Comparison of ENCODE assay signal across 20 mouse cellular contexts in genomic region chr6:86907191-86907590, GRCm38 (mm10).
"Had no signal": no experiment of that assay in that cellular context is flagged by ENCODE, and none has a peak within 500 bp of the region (broad histone marks: within the 10 kb centered on the region; RNA-seq: fewer than 3 reads in every experiment).

No protein-coding gene starts in this region.

- H3K36me3 ChIP-seq: limb, embryonic 12.5 days; limb, embryonic 15.5 days; lung, embryonic 15.5 days; midbrain, embryonic 12.5 days; midbrain, embryonic 15.5 days; neural tube, embryonic 12.5 days; neural tube, embryonic 15.5 days; stomach, embryonic 15.5 days had no signal

- H3K9ac ChIP-seq: limb, embryonic 12.5 days; limb, embryonic 15.5 days; lung, embryonic 15.5 days; midbrain, embryonic 12.5 days; midbrain, embryonic 15.5 days; neural tube, embryonic 12.5 days; neural tube, embryonic 15.5 days; stomach, embryonic 15.5 days had no signal

- H3K4me3 ChIP-seq: limb, embryonic 12.5 days; limb, embryonic 15.5 days; lung, embryonic 15.5 days; midbrain, embryonic 12.5 days; midbrain, embryonic 15.5 days; neural tube, embryonic 12.5 days; neural tube, embryonic 15.5 days; stomach, embryonic 15.5 days had no signal

- H3K4me1 ChIP-seq: limb, embryonic 12.5 days; midbrain, embryonic 15.5 days; neural tube, embryonic 12.5 days; neural tube, embryonic 15.5 days; stomach, embryonic 15.5 days had no signal

- H3K27me3 ChIP-seq: limb, embryonic 12.5 days; limb, embryonic 15.5 days; lung, embryonic 15.5 days; midbrain, embryonic 12.5 days; midbrain, embryonic 15.5 days; neural tube, embryonic 12.5 days; neural tube, embryonic 15.5 days; stomach, embryonic 15.5 days had no signal

- H3K27ac ChIP-seq: kidney, postnatal 0 days; limb, embryonic 12.5 days; limb, embryonic 15.5 days; lung, embryonic 15.5 days; midbrain, embryonic 12.5 days; midbrain, embryonic 15.5 days; neural tube, embryonic 12.5 days; neural tube, embryonic 15.5 days; stomach, embryonic 15.5 days had no signal

- H3K4me2 ChIP-seq: limb, embryonic 12.5 days; limb, embryonic 15.5 days; lung, embryonic 15.5 days; midbrain, embryonic 12.5 days; midbrain, embryonic 15.5 days; neural tube, embryonic 12.5 days; neural tube, embryonic 15.5 days; stomach, embryonic 15.5 days had no signal

- DNase-seq: kidney, adult 2 months; kidney, postnatal 25 days; left cerebral cortex, postnatal 4 days; lung, adult 18-20 months; lung, postnatal 10 days; lung, postnatal 36 days; right cerebral cortex, adult 18-20 months; right cerebral cortex, postnatal 25 days; spleen, adult 18-20 months; thymus, postnatal 36 days had no signal

- H3K9me3 ChIP-seq: limb, embryonic 12.5 days; limb, embryonic 15.5 days; lung, embryonic 15.5 days; midbrain, embryonic 12.5 days; midbrain, embryonic 15.5 days; neural tube, embryonic 12.5 days; neural tube, embryonic 15.5 days; stomach, embryonic 15.5 days had no signal

- ATAC-seq: intestine, postnatal 0 days; midbrain, embryonic 15.5 days had no signal
